Mouse (Mus musculus): Measurements from ENCODE around the gene Stk38l. TPM values are rescaled to one million over a fixed set of nuclear protein-coding genes. Genes with fewer than 3 reads are reported as not detected.

Stk38l gene
- polyA plus RNA-seq, 1 experiment: 7.8 TPM

- DNase-seq (ENCODE audit: low read depth): no peak
- no peak for TF ChIP-seq CTCF (IDR thresholded peaks at IDR 0.05; ENCODE audit: borderline replicate concordance, extremely low read depth, insufficient read depth, insufficient read length)
- TF ChIP-seq POLR2A (IDR thresholded peaks at IDR 0.05; ENCODE audit: borderline replicate concordance, extremely low read depth, insufficient read depth, insufficient read length, poor library complexity, severe bottlenecking): no peak
Observed at GRCm38 (mm10) chr6:146821958-146822357, 97.2 kb downstream of the Stk38l start.

GRCm38 (mm10) chr6:146824727-146825486 lies 100.1 kb downstream of the Stk38l start:
- peak; percentile 76 for DNase-seq (ENCODE audit: low read depth)
- peak; percentile 89 for TF ChIP-seq CTCF (IDR thresholded peaks at IDR 0.05; ENCODE audit: borderline replicate concordance, extremely low read depth, insufficient read depth, insufficient read length)
- TF ChIP-seq POLR2A (IDR thresholded peaks at IDR 0.05; ENCODE audit: borderline replicate concordance, extremely low read depth, insufficient read depth, insufficient read length, poor library complexity, severe bottlenecking): no peak

- no peak for DNase-seq (ENCODE audit: low read depth)
- no peak for TF ChIP-seq CTCF (IDR thresholded peaks at IDR 0.05; ENCODE audit: borderline replicate concordance, extremely low read depth, insufficient read depth, insufficient read length)
- no peak for TF ChIP-seq POLR2A (IDR thresholded peaks at IDR 0.05; ENCODE audit: borderline replicate concordance, extremely low read depth, insufficient read depth, insufficient read length, poor library complexity, severe bottlenecking)
Observed at GRCm38 (mm10) chr6:146825487-146825773, 100.6 kb downstream of the Stk38l start.

Other genes with a start within 250 kb of the Stk38l start
- gene Itpr2, start 222.8 kb upstream of the Stk38l start, polyA plus RNA-seq (2012; rRNA removed): 1.6 and 2.6 TPM in 2 replicates
- 33.0 and 33.9 TPM in 2 replicates for gene Fgfr1op2, start 147.8 kb upstream of the Stk38l start, polyA plus RNA-seq (2012; rRNA removed)
- gene Ints13, start 147.2 kb upstream of the Stk38l start, polyA plus RNA-seq (2012; rRNA removed): 53.3 and 55.3 TPM in 2 replicates
- 67.4 and 83.5 TPM in 2 replicates for gene Med21, start 82.4 kb upstream of the Stk38l start, polyA plus RNA-seq (2012; rRNA removed)
- gene Tm7sf3, start 82.2 kb upstream of the Stk38l start, polyA plus RNA-seq (2012; rRNA removed): 14.5 and 16.7 TPM in 2 replicates
- 4.6 and 5.8 TPM in 2 replicates for gene Arntl2, start 71.1 kb downstream of the Stk38l start, polyA plus RNA-seq (2012; rRNA removed)
- gene Smco2, start 125.1 kb downstream of the Stk38l start, polyA plus RNA-seq (2012; rRNA removed): not detected in 2 replicates
- gene Ppfibp1, start 163.5 kb downstream of the Stk38l start, polyA plus RNA-seq (2012; rRNA removed): 10.1 and 15.1 TPM in 2 replicates
- not detected in 2 replicates for gene 1700034J05Rik, start 229.4 kb downstream of the Stk38l start, polyA plus RNA-seq (2012; rRNA removed)

Data from brain, embryonic 14.5 days (tissue).